Mouse (Mus musculus) erythroblast, embryonic 14.5 days (primary cell): ENCODE measurements around the gene Gucy2e. TPM values are rescaled to one million over a fixed set of nuclear protein-coding genes. Genes with fewer than 3 reads are reported as not detected.

ENCODE experiments used
- H3K27me3 ChIP-seq: 2 replicates; pipeline ENCODE4 v1.6.1; 2012; ENCODE audit warnings: inconsistent platforms; ENCODE audit not compliant: control insufficient read depth
- H3K36me3 ChIP-seq: 2 replicates; pipeline ENCODE4 v1.6.1; 2012; ENCODE audit warnings: mild to moderate bottlenecking, inconsistent platforms; ENCODE audit not compliant: control insufficient read depth
- H3K4me1 ChIP-seq: 2 replicates; pipeline ENCODE4 v1.6.1; 2012; ENCODE audit warnings: inconsistent platforms; ENCODE audit not compliant: control insufficient read depth
- H3K4me3 ChIP-seq: replicated peaks from 2 replicates; pipeline ENCODE3; 2012; ENCODE audit warnings: moderate library complexity, mild to moderate bottlenecking, inconsistent platforms
- H3K9me3 ChIP-seq: 2 replicates; pipeline ENCODE4 v1.6.1; 2012; ENCODE audit warnings: low read length, inconsistent platforms, mixed read lengths; ENCODE audit not compliant: control insufficient read depth
- GATA1 ChIP-seq: IDR thresholded peaks from 2 replicates; pipeline ENCODE4 v1.6.1; 2012; ENCODE audit warnings: low read length, inconsistent platforms, mixed read lengths
- TAL1 ChIP-seq: IDR thresholded peaks from 3 replicates; pipeline ENCODE4 v1.6.1; 2012; ENCODE audit warnings: low read length, inconsistent platforms, mixed read lengths
- polyA plus RNA-seq: library from polyadenylated mRNA; stranded (reverse); fragments of >175 nt; gene quantifications from 2 replicates; pipeline ENCODE4 v1.2.3, GENCODE M21; 2012

The Gucy2e gene
- polyA plus RNA-seq = not detected in 2 replicates

GRCm38 (mm10) chr11:69236926-69237260, at the start of gene Gucy2e:
Gene Gucy2e, minus strand, starts transcription at chr11:69237036.
- Histone ChIP-seq H3K9me3 (no peaks in the 10 kb centered on the region; the same call in 1 of the 2 replicates), H3K27me3 (peaks cover 51% of the 10 kb centered on the region), H3K4me1 (peaks cover 11% of the 10 kb centered on the region), H3K36me3 (no peaks in the 10 kb centered on the region), H3K4me3 (peak within 1 kb of the TSS; percentile 15)
- TF ChIP-seq TAL1 (no peak), GATA1 (no peak)

GRCm38 (mm10) chr11:69277267-69277666, 40.4 kb upstream of the Gucy2e start:
- no peaks in the 10 kb centered on the region for H3K36me3 ChIP-seq
- H3K4me1 ChIP-seq = no peaks in the 10 kb centered on the region
- no peaks in the 10 kb centered on the region for H3K9me3 ChIP-seq
- H3K27me3 ChIP-seq = peaks cover 5% of the 10 kb centered on the region
- TF ChIP-seq GATA1 = no peak
- TF ChIP-seq TAL1 = no peak
- H3K4me3 ChIP-seq = no peak overlapping the region

GRCm38 (mm10) chr11:69276081-69276480, 39.2 kb upstream of the Gucy2e start:
- Histone ChIP-seq H3K4me3 (no peak overlapping the region), H3K9me3 (no peaks in the 10 kb centered on the region), H3K4me1 (no peaks in the 10 kb centered on the region), H3K27me3 (peaks cover 10% of the 10 kb centered on the region), H3K36me3 (no peaks in the 10 kb centered on the region)
- TF ChIP-seq GATA1 (no peak), TAL1 (no peak)

- TF ChIP-seq GATA1 (no peak), TAL1 (no peak)
Measured at GRCm38 (mm10) chr11:69275650-69276049, 38.8 kb upstream of the Gucy2e start.

GRCm38 (mm10) chr11:69272122-69272740, 35.4 kb upstream of the Gucy2e start:
- no peak for TF ChIP-seq TAL1
- TF ChIP-seq GATA1 = no peak
- H3K4me1 ChIP-seq = no peaks in the 10 kb centered on the region
- no peak overlapping the region for H3K4me3 ChIP-seq
- no peaks in the 10 kb centered on the region for H3K9me3 ChIP-seq
- peaks cover 38% of the 10 kb centered on the region for H3K27me3 ChIP-seq
- H3K36me3 ChIP-seq = no peaks in the 10 kb centered on the region

More at GRCm38 (mm10) chr11:69275650-69276049, 38.8 kb upstream of the Gucy2e start:
- Histone ChIP-seq H3K4me3 (no peak overlapping the region), H3K36me3 (no peaks in the 10 kb centered on the region), H3K9me3 (no peaks in the 10 kb centered on the region), H3K27me3 (peaks cover 11% of the 10 kb centered on the region), H3K4me1 (no peaks in the 10 kb centered on the region)

GRCm38 (mm10) chr11:69269575-69269974, 32.7 kb upstream of the Gucy2e start:
- H3K27me3 ChIP-seq = peaks cover 42% of the 10 kb centered on the region
- TF ChIP-seq TAL1 (no peak), GATA1 (no peak)
- H3K4me3 ChIP-seq = no peak overlapping the region
- no peaks in the 10 kb centered on the region for H3K9me3 ChIP-seq
- no peaks in the 10 kb centered on the region for H3K36me3 ChIP-seq
- H3K4me1 ChIP-seq = no peaks in the 10 kb centered on the region; the same call in 1 of the 2 replicates

- Histone ChIP-seq H3K4me1 (peaks cover 4% of the 10 kb centered on the region), H3K4me3 (no peak overlapping the region), H3K36me3 (no peaks in the 10 kb centered on the region), H3K9me3 (no peaks in the 10 kb centered on the region), H3K27me3 (peaks cover 42% of the 10 kb centered on the region)
- TF ChIP-seq TAL1 (no peak), GATA1 (no peak)
Measured at GRCm38 (mm10) chr11:69268100-69268499, 31.3 kb upstream of the Gucy2e start.

- no peak for TF ChIP-seq TAL1
- no peak for TF ChIP-seq GATA1
Measured at GRCm38 (mm10) chr11:69267341-69267740, 30.5 kb upstream of the Gucy2e start.

GRCm38 (mm10) chr11:69266253-69266652, 29.4 kb upstream of the Gucy2e start:
- no peak overlapping the region for H3K4me3 ChIP-seq
- H3K4me1 ChIP-seq = peaks cover 4% of the 10 kb centered on the region
- peaks cover 35% of the 10 kb centered on the region for H3K27me3 ChIP-seq
- TF ChIP-seq TAL1 (no peak), GATA1 (no peak)
- no peaks in the 10 kb centered on the region for H3K36me3 ChIP-seq
- no peaks in the 10 kb centered on the region for H3K9me3 ChIP-seq

More at GRCm38 (mm10) chr11:69267341-69267740, 30.5 kb upstream of the Gucy2e start:
- Histone ChIP-seq H3K4me1 (peaks cover 4% of the 10 kb centered on the region), H3K4me3 (no peak overlapping the region), H3K36me3 (no peaks in the 10 kb centered on the region), H3K9me3 (no peaks in the 10 kb centered on the region), H3K27me3 (peaks cover 42% of the 10 kb centered on the region)

- TF ChIP-seq GATA1 (no peak), TAL1 (no peak)
- Histone ChIP-seq H3K4me1 (peaks cover 4% of the 10 kb centered on the region), H3K36me3 (no peaks in the 10 kb centered on the region), H3K4me3 (no peak overlapping the region), H3K27me3 (peaks cover 32% of the 10 kb centered on the region), H3K9me3 (no peaks in the 10 kb centered on the region)
Measured at GRCm38 (mm10) chr11:69265410-69265809, 28.6 kb upstream of the Gucy2e start.
